20 mouse cellular contexts compared by ENCODE assay signal in genomic region chr9:79951339-79951738, GRCm38 (mm10).
DNase-seq lines count a peak whose midpoint lies in the region; ATAC-seq lines count a peak whose summit lies in the region.
"Had no signal": no experiment of that assay in that cellular context is flagged by ENCODE, and none has a peak within 500 bp of the region (broad histone marks: within the 10 kb centered on the region; RNA-seq: fewer than 3 reads in every experiment).

No protein-coding gene starts in this region.

- no peaks in the 10 kb centered on the region for H3K36me3 ChIP-seq in heart, embryonic 11.5 days (ENCODE audit: control insufficient read depth, insufficient read depth, low read length)
- H3K36me3 ChIP-seq in midbrain, embryonic 11.5 days (ENCODE audit: control insufficient read depth, insufficient read depth, low read length): no peaks in the 10 kb centered on the region
- H3K36me3 ChIP-seq in midbrain, embryonic 16.5 days (ENCODE audit: control insufficient read depth, insufficient read depth, low read length): no peaks in the 10 kb centered on the region
- H3K36me3 ChIP-seq: forebrain, embryonic 10.5 days; hindbrain, embryonic 10.5 days; kidney, embryonic 15.5 days; limb, embryonic 13.5 days; liver, embryonic 15.5 days had no signal

- ATAC-seq in heart, embryonic 11.5 days (replicated peaks; ENCODE audit: insufficient number of reproducible peaks, low FRiP score, low TSS enrichment): no peak
- ATAC-seq in midbrain, embryonic 11.5 days (ENCODE audit: low FRiP score): no peak
- ATAC-seq in midbrain, embryonic 16.5 days: no peak
- ATAC-seq in megakaryocyte, adult 5-6 weeks (ENCODE audit: poor library complexity, severe bottlenecking): peak; percentile 82
- ATAC-seq: forebrain, postnatal 0 days; hindbrain, postnatal 0 days; intestine, postnatal 0 days; lung, postnatal 0 days had no signal

- H3K4me1 ChIP-seq in heart, embryonic 11.5 days (ENCODE audit: control insufficient read depth, insufficient read depth, low read length): peaks cover 27% of the 10 kb centered on the region
- H3K4me1 ChIP-seq in midbrain, embryonic 11.5 days (ENCODE audit: control insufficient read depth, insufficient read depth, low read length): no peaks in the 10 kb centered on the region
- no peaks in the 10 kb centered on the region for H3K4me1 ChIP-seq in midbrain, embryonic 16.5 days (ENCODE audit: control insufficient read depth, insufficient read depth, low read length)
- H3K4me1 ChIP-seq: hindbrain, embryonic 10.5 days had no signal

- no peaks in the 10 kb centered on the region for H3K27me3 ChIP-seq in heart, embryonic 11.5 days (ENCODE audit: control insufficient read depth, insufficient read depth, low read length)
- H3K27me3 ChIP-seq in midbrain, embryonic 11.5 days (ENCODE audit: control insufficient read depth, insufficient read depth, low read length): no peaks in the 10 kb centered on the region
- no peaks in the 10 kb centered on the region for H3K27me3 ChIP-seq in midbrain, embryonic 16.5 days (ENCODE audit: control insufficient read depth, insufficient read depth, low read depth, low read length)
- H3K27me3 ChIP-seq: kidney, embryonic 15.5 days; limb, embryonic 13.5 days; liver, embryonic 15.5 days had no signal

- no peak overlapping the region for H3K4me2 ChIP-seq in heart, embryonic 11.5 days
- H3K4me2 ChIP-seq in midbrain, embryonic 11.5 days: no peak overlapping the region
- H3K4me2 ChIP-seq in midbrain, embryonic 16.5 days (ENCODE audit: low read length): no peak overlapping the region
- H3K4me2 ChIP-seq: kidney, embryonic 15.5 days; liver, embryonic 15.5 days had no signal

- no peak overlapping the region for H3K4me3 ChIP-seq in heart, embryonic 11.5 days (ENCODE audit: low read depth, low read length)
- no peak overlapping the region for H3K4me3 ChIP-seq in midbrain, embryonic 11.5 days (ENCODE audit: low read depth, low read length)
- H3K4me3 ChIP-seq in midbrain, embryonic 16.5 days (ENCODE audit: low read depth, low read length): no peak overlapping the region
- H3K4me3 ChIP-seq: forebrain, embryonic 10.5 days; hindbrain, embryonic 10.5 days; kidney, embryonic 15.5 days; limb, embryonic 13.5 days; liver, embryonic 15.5 days had no signal

- no peak for DNase-seq in heart, adult 8-10 months (ENCODE audit: low spot score)
- peak; percentile 47 for DNase-seq in midbrain, embryonic 11.5 days (ENCODE audit: low spot score, missing footprints)
- DNase-seq in kidney, postnatal 36 days: no peak
- DNase-seq in right cerebral cortex, adult 18-20 months: no peak
- DNase-seq: adrenal gland, adult 2 months; cerebellum, adult 9-11 months; forebrain, postnatal 0 days; retina, postnatal 1 day; thymus, postnatal 25 days had no signal

- 76% methylated on average over 5 of the region's 5 CpGs for WGBS in heart, embryonic 11.5 days (ENCODE audit: insufficient replicate concordance)
- 91% methylated on average over 5 of the region's 5 CpGs for WGBS in midbrain, embryonic 11.5 days
- 89% methylated on average over 5 of the region's 5 CpGs for WGBS in midbrain, embryonic 16.5 days

- H3K9ac ChIP-seq in heart, embryonic 11.5 days (ENCODE audit: low read depth, low read length): no peak overlapping the region
- no peak overlapping the region for H3K9ac ChIP-seq in midbrain, embryonic 11.5 days (ENCODE audit: low read length)
- H3K9ac ChIP-seq in midbrain, embryonic 16.5 days (ENCODE audit: low read depth, low read length): no peak overlapping the region
- H3K9ac ChIP-seq: forebrain, postnatal 0 days; kidney, embryonic 15.5 days; limb, embryonic 13.5 days; liver, embryonic 15.5 days had no signal

- H3K27ac ChIP-seq in heart, embryonic 11.5 days (ENCODE audit: low read depth, low read length): peak overlapping the region; percentile 82; the same call in 1 of the 2 replicates
- H3K27ac ChIP-seq in midbrain, embryonic 11.5 days (ENCODE audit: low read depth, low read length): no peak overlapping the region
- H3K27ac ChIP-seq in midbrain, embryonic 16.5 days (ENCODE audit: low read length): no peak overlapping the region
- H3K27ac ChIP-seq: forebrain, embryonic 10.5 days; hindbrain, embryonic 10.5 days; hindbrain, postnatal 0 days; kidney, embryonic 15.5 days; limb, embryonic 13.5 days; liver, embryonic 15.5 days had no signal

- H3K9me3 ChIP-seq in heart, embryonic 11.5 days (replicated peaks; ENCODE audit: control insufficient read depth, low read length): no peaks in the 10 kb centered on the region
- H3K9me3 ChIP-seq in midbrain, embryonic 11.5 days (ENCODE audit: control insufficient read depth, low read length): no peaks in the 10 kb centered on the region
- H3K9me3 ChIP-seq in midbrain, embryonic 16.5 days (replicated peaks; ENCODE audit: control insufficient read depth, low read length, poor library complexity, severe bottlenecking): no peaks in the 10 kb centered on the region
- H3K9me3 ChIP-seq: forebrain, embryonic 10.5 days; hindbrain, embryonic 10.5 days; kidney, embryonic 15.5 days; limb, embryonic 13.5 days; liver, embryonic 15.5 days had no signal
